In genomic region chr2:16359341-16359928, GRCm38 (mm10) we compare ENCODE assay signal across 8 mouse cellular contexts. TPM values are rescaled to one million over a fixed set of nuclear protein-coding genes. Genes with fewer than 3 reads are reported as not detected.
DNase-seq lines count a peak whose midpoint lies in the region; ATAC-seq and TF ChIP-seq lines count a peak whose summit lies in the region.

No protein-coding gene starts in this region.

- no peak for ATAC-seq in heart, embryonic 11.5 days (replicated peaks; ENCODE audit: insufficient number of reproducible peaks, low FRiP score, low TSS enrichment)
- ATAC-seq in lung, embryonic 14.5 days (ENCODE audit: insufficient read depth) = no peak

- intact Hi-C loops in heart, postnatal 10 days (cut with DNase I) = loop anchor here (2.0 to 10.0 kb wide), 3 partner anchors 375 to 968 kb away; no protein-coding TSS in a partner anchor

- no peaks in the 10 kb centered on the region for H3K9me3 ChIP-seq in heart, embryonic 11.5 days (replicated peaks; ENCODE audit: control insufficient read depth, low read length)
- no peaks in the 10 kb centered on the region for H3K9me3 ChIP-seq in lung, embryonic 14.5 days (ENCODE audit: low read depth, low read length)

- WGBS in heart, embryonic 11.5 days (ENCODE audit: insufficient replicate concordance) = 57% methylated on average over 3 of the region's 3 CpGs
- whole genome bisulfite sequencing in lung, embryonic 14.5 days = 34% methylated on average over 3 of the region's 3 CpGs

- no peak overlapping the region for H3K9ac ChIP-seq in heart, embryonic 11.5 days (ENCODE audit: low read depth, low read length)
- no peak overlapping the region for H3K9ac ChIP-seq in lung, embryonic 14.5 days

- DNase-seq in heart, adult 18-20 months = peak; percentile 47 to 62
- peak; percentile 29 for DNase-seq in thymus, postnatal 14 days
- no peak for DNase-seq in thymus, postnatal 36 days
- DNase-seq in heart, postnatal 10 days = peak; percentile 39 to 53
- DNase-seq in lung, embryonic 14.5 days = peak; percentile 81
- no peak for DNase-seq in natural killer cell, adult 2 months (ENCODE audit: low spot score in 2 of 2)
- DNase-seq in right cerebral cortex, postnatal 4 days = no peak

- no peak overlapping the region for H3K27ac ChIP-seq in heart, embryonic 11.5 days (ENCODE audit: low read depth, low read length)
- H3K27ac ChIP-seq in lung, embryonic 14.5 days (ENCODE audit: low read depth) = no peak overlapping the region

- TF ChIP-seq CTCF in lung, embryonic 14.5 days (IDR thresholded peaks at IDR 0.05; ENCODE audit: low read depth) = peak; percentile 66

- H3K4me2 ChIP-seq in heart, embryonic 11.5 days = no peak overlapping the region
- H3K4me2 ChIP-seq in lung, embryonic 14.5 days = peak overlapping the region; percentile 65

- no peaks in the 10 kb centered on the region for H3K4me1 ChIP-seq in heart, embryonic 11.5 days (ENCODE audit: control insufficient read depth, insufficient read depth, low read length)
- H3K4me1 ChIP-seq in lung, embryonic 14.5 days (ENCODE audit: insufficient read depth) = no peaks in the 10 kb centered on the region

- H3K36me3 ChIP-seq in heart, embryonic 11.5 days (ENCODE audit: control insufficient read depth, insufficient read depth, low read length) = no peaks in the 10 kb centered on the region
- no peaks in the 10 kb centered on the region for H3K36me3 ChIP-seq in lung, embryonic 14.5 days (ENCODE audit: insufficient read depth)

- no peaks in the 10 kb centered on the region; the same call in 1 of the 2 replicates for H3K27me3 ChIP-seq in heart, embryonic 11.5 days (ENCODE audit: control insufficient read depth, insufficient read depth, low read length)
- no peaks in the 10 kb centered on the region for H3K27me3 ChIP-seq in lung, embryonic 14.5 days (ENCODE audit: insufficient read depth, low read length)

- no peak overlapping the region for H3K4me3 ChIP-seq in heart, embryonic 11.5 days (ENCODE audit: low read depth, low read length)
- peak overlapping the region; percentile 61 for H3K4me3 ChIP-seq in lung, embryonic 14.5 days (ENCODE audit: low read depth, low read length)

RNA-seq across cellular contexts. Expression of gene Plxdc2, which starts 3.3 kb away (rescaled TPM):
- 10 to 100 TPM; 17.2 to 22.5 TPM for total RNA-seq in heart, adult 18-20 months (2021)
- 18.2 and 18.4 TPM in 2 replicates for polyA plus RNA-seq in heart, embryonic 11.5 days (2014; fragmentation: Nextera tagmentation; extraction: Ambion mirVana)
- total RNA-seq in heart, postnatal 10 days (2021) = 10 to 100 TPM; 23.9 to 27.8 TPM
- polyA plus RNA-seq in lung, embryonic 14.5 days (2014; fragmentation: Nextera tagmentation; extraction: Ambion mirVana) = 66.6 and 71.1 TPM in 2 replicates

Comparison
In these comparisons a context has a peak if more than half of its experiments do, and no peak if none do; other contexts are left out.
1. DNase-seq: peak in heart, adult 18-20 months (2 of 2), thymus, postnatal 14 days (single experiment), heart, postnatal 10 days (2 of 2) and lung, embryonic 14.5 days (single experiment); none in thymus, postnatal 36 days (0 of 2), natural killer cell, adult 2 months (0 of 2) and right cerebral cortex, postnatal 4 days (single experiment).